Mouse (Mus musculus) mouse trophoblast stem cell (cell line): ENCODE measurements around the gene Fcrl5.

ENCODE experiments used
- in situ Hi-C, 2 experiments: fragments of 300-500 bp; cut with MseI, MboI; formaldehyde crosslinking; loops; 2 replicates in 1 of 2; 3 replicates in 1 of 2; pipeline ENCODE4 v1.15.1; 2025

Gene Fcrl5

DNA sequence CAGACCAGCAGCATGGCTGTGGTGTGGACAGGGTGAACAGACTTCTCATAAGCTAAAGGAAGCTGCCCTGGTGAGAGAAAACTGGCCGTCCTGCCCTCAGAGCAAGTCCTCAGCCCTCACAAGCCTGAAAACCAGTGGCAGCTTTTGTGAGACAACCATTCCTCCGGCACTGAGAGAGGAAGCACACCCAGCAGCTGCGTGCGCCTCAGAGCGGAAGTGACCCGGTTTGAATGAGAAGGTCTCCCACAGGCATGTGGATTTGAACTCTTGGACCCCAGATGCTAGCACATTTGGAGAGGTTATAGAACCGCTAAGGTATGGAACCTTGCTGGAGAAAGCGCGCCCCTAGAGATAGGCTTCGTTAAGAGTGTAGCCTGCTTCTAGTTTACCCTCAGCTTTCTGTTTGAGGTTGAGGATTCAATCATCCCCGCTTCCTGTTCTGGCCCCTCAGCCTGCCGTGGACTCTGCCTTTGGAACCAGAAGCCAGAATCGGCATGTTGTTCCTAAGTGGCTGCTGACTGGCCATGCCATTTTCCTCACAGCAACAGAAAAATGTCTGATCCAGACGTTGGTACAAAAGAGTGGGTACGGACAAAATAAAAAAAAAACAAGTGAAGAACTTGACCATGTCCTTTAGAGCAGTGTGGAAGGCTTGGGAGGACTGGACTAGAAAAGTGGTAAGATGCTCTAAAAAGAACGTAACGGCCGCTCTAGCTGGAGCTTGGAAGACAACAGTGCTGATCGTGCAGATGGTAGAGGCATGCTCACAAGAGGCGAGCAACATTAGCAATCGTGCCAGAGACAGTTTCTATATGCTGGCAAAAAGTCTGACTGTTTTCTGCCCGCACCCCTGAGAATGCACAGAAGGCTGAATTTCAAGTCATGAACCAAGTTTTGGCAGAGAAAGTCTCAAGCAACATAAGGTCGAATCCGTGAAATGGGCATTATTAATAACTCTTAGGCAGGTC is 64.8 kb downstream of the Fcrl5 start:
- in situ Hi-C loops, result loop anchor here (5.0 to 10.0 kb wide), 2 partner anchors 176 to 253 kb away; no protein-coding TSS in a partner anchor

DNA sequence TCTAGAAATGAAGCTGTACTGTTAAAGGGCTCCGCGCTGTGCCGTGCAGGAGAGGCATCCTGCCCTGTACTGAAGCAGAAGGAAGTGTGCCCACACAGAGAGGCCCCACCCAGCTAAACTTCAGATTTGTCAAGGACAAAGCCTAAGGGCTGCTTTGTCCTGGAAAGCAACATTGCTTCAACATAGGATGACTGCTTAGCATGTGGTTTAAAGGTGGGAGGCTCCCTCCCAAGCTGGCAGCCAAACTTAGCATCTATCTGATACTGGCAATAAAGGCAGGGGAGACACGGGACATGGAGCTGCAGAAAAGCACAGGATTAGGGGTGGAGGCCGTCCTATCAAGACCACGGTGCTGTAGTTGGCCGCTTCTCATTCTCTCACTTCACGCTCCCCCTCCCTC is 65.6 kb downstream of the Fcrl5 start:
- in situ Hi-C loops, result loop anchor here (5.0 to 10.0 kb wide), 2 partner anchors 176 to 254 kb away; no protein-coding TSS in a partner anchor

DNA sequence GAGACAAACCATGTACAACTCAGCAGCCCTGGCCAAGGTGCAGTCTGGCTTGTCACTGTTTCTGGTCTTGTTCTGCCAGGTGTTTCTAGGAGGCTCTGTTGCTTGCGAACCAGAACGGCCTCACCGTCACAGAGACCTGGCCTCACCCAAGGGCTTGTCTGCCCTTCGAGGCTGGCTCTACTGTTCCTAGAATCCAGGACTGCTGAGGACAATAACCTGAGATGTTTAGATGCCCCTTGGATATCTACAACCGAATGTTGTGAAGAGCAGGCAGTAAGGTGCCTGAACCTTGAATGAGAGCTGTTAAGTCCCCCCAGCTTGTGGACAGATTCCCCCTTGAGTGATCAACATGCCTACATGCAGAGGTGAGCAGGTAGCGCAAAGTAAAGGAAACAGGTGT is 67.2 kb downstream of the Fcrl5 start:
- in situ Hi-C loops, result loop anchor here (5.0 to 10.0 kb wide), 2 partner anchors 178 to 255 kb away; no protein-coding TSS in a partner anchor

DNA sequence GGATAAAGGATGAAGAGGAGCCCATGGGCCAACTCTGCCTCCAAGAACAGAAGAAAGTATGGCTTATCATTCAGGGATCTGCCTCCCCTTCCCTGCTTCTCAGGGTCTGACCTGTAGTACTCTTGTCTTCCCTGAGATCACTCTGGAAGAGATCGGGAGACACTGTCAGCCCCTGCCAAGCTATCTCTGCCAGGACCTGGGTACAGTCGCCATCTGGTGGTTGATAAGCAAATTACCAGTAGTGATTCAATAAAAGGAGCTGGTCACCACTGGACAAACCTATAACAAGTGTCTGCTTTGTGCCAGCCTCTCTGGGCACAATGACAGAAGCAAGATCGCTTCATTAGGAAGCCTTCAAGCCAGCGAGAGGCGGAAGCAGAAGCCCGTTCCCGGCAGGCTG is 68.8 kb downstream of the Fcrl5 start:
- in situ Hi-C loops, result loop anchor here (5.0 to 10.0 kb wide), 2 partner anchors 180 to 257 kb away; no protein-coding TSS in a partner anchor

DNA sequence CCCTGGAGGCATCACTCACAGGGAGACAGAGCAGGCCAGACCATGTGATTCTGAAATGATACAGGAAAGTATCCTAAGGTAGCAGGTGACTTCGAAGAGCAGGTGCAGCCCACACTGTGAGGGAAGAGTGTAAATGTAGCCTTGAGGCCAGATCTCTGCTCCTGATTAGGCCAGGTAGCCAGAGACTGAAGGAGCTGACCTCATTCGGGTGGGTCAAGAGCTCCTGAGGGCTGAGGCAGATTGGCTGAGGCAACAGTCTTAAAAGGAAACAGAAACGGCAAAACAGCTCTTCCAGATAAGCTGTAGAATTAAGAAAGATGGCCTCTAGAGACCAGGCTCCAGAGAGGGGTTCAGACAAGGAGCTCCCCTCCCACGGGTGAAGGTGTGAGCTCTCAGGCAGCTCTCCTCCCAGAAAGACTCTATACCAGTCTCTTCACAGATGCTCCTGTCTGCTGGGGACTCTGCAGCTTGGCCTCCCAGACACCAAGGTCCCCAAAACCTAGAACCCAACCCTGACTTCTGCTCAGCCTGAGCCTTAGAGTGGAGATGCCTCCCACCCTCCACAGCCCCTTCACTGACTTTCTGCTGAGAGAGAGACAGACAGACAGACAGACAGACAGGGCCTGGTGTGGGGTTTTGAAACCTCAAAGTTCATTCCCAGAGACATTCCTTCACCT is 69.3 kb downstream of the Fcrl5 start:
- in situ Hi-C loops, result loop anchor here (5.0 to 10.0 kb wide), 4 partner anchors 57 to 263 kb away; no protein-coding TSS in a partner anchor

- in situ Hi-C loops, result loop anchor here in 1 of 2 experiments (5.0 to 10.0 kb wide), 3 partner anchors 56 to 264 kb away; no protein-coding TSS in a partner anchor
Observed at GRCm38 (mm10) chr3:87506456-87507416, 71.2 kb downstream of the Fcrl5 start.

DNA sequence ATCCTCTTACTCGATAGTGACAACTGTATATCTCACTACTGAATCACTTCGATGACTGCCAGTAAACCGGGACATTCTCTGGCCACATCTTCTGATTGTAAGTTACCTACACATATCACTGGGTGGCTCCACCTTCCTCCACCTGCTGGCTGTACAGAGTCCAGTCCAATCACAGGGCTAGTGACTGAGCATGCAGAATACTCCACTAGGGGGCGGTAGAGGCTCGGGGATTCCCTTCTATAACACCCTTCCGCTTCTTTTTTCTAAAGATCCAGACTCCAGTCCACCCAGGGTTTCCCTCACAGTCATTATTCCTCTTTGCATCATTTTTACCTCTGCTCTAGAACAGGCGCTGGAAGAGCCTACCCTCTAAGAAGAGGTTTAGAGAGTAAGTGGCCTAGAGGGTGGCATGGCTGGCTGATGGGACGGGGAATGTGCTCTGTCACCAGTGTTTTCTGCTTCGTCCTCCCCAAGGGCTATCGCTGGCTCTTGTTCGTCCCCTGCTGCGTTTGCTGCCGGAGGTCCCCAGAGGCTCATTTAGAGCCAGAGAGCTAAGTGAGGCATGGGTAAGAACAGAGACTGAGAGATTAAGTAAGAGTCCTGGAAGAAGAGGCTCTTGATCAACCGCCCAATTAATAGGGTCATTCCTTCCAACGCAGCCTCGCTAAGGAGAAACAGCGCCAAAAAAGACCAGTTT is 72.8 kb downstream of the Fcrl5 start:
- in situ Hi-C loops, result loop anchor here in 1 of 2 experiments (5.0 to 10.0 kb wide), 3 partner anchors 54 to 266 kb away; no protein-coding TSS in a partner anchor

DNA sequence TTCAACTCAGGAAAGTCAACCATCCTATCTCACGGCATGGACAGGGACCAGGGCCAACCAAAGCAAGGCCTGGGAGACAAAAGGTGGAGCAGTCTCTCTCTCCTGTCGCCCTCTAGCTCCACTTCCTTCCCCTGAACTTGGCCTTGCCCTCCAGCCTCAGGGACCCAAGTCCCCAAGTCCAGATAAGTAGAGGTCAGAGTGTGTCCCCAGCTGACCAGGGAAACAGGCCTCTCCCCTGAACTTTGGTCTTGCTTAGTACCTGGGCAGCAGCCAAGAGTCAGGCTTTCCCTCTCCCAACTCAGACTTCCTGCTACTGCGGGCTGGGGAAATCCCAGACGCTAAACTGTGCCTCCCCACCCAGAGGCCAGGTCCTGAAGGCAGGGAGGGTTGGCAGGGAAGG is 73.5 kb downstream of the Fcrl5 start:
- in situ Hi-C loops, result loop anchor here in 1 of 2 experiments (5.0 to 10.0 kb wide), 3 partner anchors 53 to 267 kb away; no protein-coding TSS in a partner anchor

DNA sequence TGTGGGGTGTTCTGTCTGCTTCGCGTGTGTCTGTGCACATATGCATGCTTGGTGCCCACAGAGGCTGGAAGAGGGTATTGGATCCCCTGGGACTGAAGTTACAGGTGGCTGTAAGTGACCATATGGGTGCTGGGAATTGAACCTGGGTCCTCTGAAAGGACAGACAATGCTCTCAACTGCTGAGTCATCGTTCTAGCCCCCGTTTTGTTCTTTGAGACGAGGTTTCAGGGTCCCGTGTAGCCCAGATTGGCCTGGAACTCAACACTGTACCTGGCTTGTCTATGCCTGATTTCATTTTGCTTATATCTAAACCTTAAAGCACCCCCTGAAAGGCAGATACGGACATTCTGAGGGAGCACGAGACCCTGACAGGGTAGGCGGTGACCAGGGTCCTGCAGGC is 75.3 kb downstream of the Fcrl5 start:
- in situ Hi-C loops, result no loop called here

- in situ Hi-C loops, result no loop called here
Observed at GRCm38 (mm10) chr3:87511971-87512765, 76.6 kb downstream of the Fcrl5 start.

DNA sequence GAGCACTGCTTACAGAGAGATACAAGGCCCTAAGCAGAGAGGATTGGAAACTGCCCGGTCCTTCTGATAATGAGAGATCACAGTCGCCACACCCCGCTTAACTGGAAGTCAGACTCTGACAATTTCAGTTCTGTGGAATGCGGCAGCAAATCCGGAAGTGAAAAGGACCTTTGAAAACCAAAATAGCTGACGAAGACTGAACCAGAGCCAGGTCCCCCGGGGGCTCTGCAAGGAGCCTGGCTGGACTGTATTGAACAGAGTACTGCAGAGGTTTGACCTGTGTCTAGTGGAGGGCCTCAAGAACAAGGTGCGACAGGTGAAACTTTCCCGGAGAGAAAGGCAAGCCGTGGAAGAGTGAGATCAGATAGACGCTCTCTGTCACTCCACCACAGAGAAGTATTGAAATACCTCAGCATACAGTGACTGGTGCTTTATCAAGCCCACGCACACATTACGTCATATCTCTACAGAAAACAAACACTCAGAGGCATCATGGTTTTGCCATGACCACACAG is 80.1 kb downstream of the Fcrl5 start:
- in situ Hi-C loops, result loop anchor here in 1 of 2 experiments (5.0 kb wide), 1 partner anchor 47 kb away; no protein-coding TSS in a partner anchor

- in situ Hi-C loops, result loop anchor here in 1 of 2 experiments (5.0 kb wide), 1 partner anchor 44 kb away; no protein-coding TSS in a partner anchor
Observed at GRCm38 (mm10) chr3:87518425-87518824, 82.9 kb downstream of the Fcrl5 start.

DNA sequence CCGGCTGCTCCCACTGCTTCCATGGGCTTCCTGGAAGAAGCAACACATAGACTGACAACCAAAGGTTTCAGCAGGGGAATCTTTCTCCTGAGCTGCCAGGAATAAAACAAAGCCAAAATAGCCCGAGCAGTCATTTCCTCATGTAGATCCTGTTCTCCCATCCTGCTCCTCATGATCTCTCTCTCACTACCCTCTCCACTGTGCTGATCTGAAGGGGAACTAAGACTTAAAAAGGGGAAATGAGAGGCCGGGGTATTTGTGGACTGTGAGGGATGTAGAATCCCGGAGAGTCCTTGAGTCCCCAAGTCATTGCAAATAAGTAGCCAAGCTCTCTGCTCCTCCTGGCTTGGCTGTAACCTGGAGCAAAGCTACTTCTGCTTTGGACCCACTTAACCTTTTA is 85.6 kb downstream of the Fcrl5 start:
- in situ Hi-C loops, result no loop called here

- in situ Hi-C loops, result no loop called here
Observed at GRCm38 (mm10) chr3:87521833-87522232, 86.3 kb downstream of the Fcrl5 start.

GRCm38 (mm10) chr3:87523701-87524100 is 88.1 kb downstream of the Fcrl5 start:
- in situ Hi-C loops, result no loop called here

- in situ Hi-C loops, result no loop called here
Observed at GRCm38 (mm10) chr3:87525043-87525836, 89.7 kb downstream of the Fcrl5 start, which contains the start of gene Etv3. TSS of gene Etv3 (plus strand) at chr3:87525407.

DNA sequence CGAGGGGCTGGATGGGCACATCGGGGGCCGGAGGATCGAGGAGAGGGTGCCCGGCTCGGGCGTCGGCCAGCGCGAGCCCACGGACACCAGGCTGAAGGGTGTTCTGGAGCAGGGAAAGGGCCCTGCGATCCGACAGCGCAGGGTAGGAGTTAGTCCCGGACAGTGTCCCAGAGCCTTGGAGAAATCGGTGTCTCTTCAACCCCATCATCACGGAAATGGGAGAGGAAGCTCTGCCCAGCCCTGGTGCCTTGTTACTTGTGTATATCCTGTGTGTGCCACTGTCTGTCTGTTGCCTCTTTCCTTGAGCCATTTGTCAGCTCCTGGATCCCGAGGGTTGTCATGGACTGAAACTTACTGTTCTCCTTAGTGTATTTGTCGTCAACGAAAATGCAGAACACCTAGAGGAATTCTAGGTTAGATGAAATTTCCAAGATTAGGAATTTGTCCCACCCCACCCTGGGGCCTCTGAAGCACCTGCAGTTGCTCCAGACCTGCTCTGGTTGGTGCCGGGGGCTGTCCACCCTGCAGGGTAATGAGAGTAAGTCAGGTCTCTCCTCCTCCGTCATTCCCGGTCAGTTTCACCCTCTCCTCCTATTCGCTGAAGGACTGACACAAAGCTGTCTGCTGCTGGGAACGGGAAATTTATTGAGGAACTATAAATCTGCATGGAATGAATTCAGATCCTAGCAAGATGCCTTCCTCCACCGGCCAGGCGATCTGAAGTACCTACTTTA is 90.4 kb downstream of the Fcrl5 start:
- in situ Hi-C loops, result no loop called here
